ENCODE assay signal across 16 mouse cellular contexts in the genomic region with DNA sequence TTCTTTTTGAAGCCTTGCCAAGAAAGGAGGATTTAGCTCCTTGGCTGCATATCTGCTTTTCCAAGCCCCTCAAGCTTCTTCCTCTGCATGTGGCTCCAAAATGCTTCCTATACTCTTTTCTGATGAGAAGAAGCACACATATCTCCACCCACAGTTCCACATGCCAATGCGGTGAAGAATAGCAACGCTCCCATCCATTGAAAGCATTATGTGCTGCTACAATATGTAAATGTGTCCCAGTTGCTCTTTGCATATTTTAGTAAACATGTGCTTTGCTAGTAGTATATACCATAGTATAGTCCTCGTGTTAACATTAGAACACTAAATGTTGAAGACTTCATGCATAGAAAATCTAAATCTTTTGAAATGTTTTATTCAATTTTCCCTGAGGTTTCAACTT.
"Had no signal": no experiment of that assay in that cellular context is flagged by ENCODE, and none has a peak within 500 bp of the region (broad histone marks: within the 10 kb centered on the region; RNA-seq: fewer than 3 reads in every experiment).

No protein-coding gene starts in this region.

- H3K4me3 ChIP-seq: limb, embryonic 12.5 days; limb, embryonic 15.5 days; lung, embryonic 15.5 days had no signal

- H3K27me3 ChIP-seq: limb, embryonic 12.5 days; limb, embryonic 15.5 days; lung, embryonic 15.5 days had no signal

- H3K9me3 ChIP-seq: limb, embryonic 12.5 days; limb, embryonic 15.5 days; lung, embryonic 15.5 days had no signal

- H3K36me3 ChIP-seq: limb, embryonic 12.5 days; limb, embryonic 15.5 days; lung, embryonic 15.5 days had no signal

- H3K4me2 ChIP-seq: limb, embryonic 12.5 days; limb, embryonic 15.5 days; liver, embryonic 11.5 days; lung, embryonic 15.5 days; midbrain, embryonic 11.5 days had no signal

- H3K27ac ChIP-seq: limb, embryonic 12.5 days; limb, embryonic 15.5 days; liver, embryonic 14.5 days; lung, embryonic 15.5 days had no signal

- H3K9ac ChIP-seq: limb, embryonic 12.5 days; limb, embryonic 15.5 days; liver, embryonic 14.5 days; liver, postnatal 0 days; lung, embryonic 15.5 days had no signal

- ATAC-seq: liver, postnatal 0 days had no signal

- DNase-seq: kidney, postnatal 14 days; kidney, postnatal 4 days; left cerebral cortex, postnatal 4 days; liver, postnatal 0 days; lung, postnatal 10 days; lung, postnatal 4 days; midbrain, embryonic 14.5 days; thymus, adult 2 months; thymus, postnatal 14 days; thymus, postnatal 4 days had no signal

- H3K4me1 ChIP-seq: limb, embryonic 12.5 days; limb, embryonic 15.5 days; lung, embryonic 15.5 days had no signal
